32 mouse cellular contexts compared by ENCODE assay signal in genomic region chr12:71441272-71441671, GRCm38 (mm10).
"Had no signal": no experiment of that assay in that cellular context is flagged by ENCODE, and none has a peak within 500 bp of the region (broad histone marks: within the 10 kb centered on the region; RNA-seq: fewer than 3 reads in every experiment).

No protein-coding gene starts in this region.

- H3K4me1 ChIP-seq: hindbrain, embryonic 12.5 days had no signal

- H3K9me3 ChIP-seq: heart, embryonic 10.5 days; heart, embryonic 12.5 days; heart, embryonic 15.5 days; hindbrain, embryonic 10.5 days; hindbrain, embryonic 12.5 days; hindbrain, embryonic 13.5 days; hindbrain, embryonic 15.5 days; intestine, embryonic 15.5 days; kidney, embryonic 15.5 days had no signal

- H3K27me3 ChIP-seq: heart, embryonic 15.5 days; hindbrain, embryonic 12.5 days; hindbrain, embryonic 15.5 days; intestine, embryonic 15.5 days; kidney, embryonic 15.5 days had no signal

- H3K36me3 ChIP-seq: heart, embryonic 10.5 days; heart, embryonic 12.5 days; heart, embryonic 15.5 days; hindbrain, embryonic 10.5 days; hindbrain, embryonic 12.5 days; hindbrain, embryonic 13.5 days; hindbrain, embryonic 15.5 days; intestine, embryonic 15.5 days; kidney, embryonic 15.5 days had no signal

- H3K4me2 ChIP-seq: heart, embryonic 11.5 days; heart, embryonic 12.5 days; heart, embryonic 15.5 days; hindbrain, embryonic 12.5 days; hindbrain, embryonic 13.5 days; hindbrain, embryonic 14.5 days; hindbrain, embryonic 15.5 days; intestine, embryonic 15.5 days; kidney, embryonic 15.5 days had no signal

- DNase-seq: heart, postnatal 10 days; heart, postnatal 4 days; kidney, adult 11 months; kidney, adult 18-20 months; kidney, adult 2 months; kidney, adult 8-10 months; kidney, adult 9 months; kidney, postnatal 10 days; kidney, postnatal 14 days; kidney, postnatal 36 days; kidney, postnatal 4 days; layer of hippocampus, adult 9-11 months; layer of hippocampus, postnatal 36 days had no signal

- H3K4me3 ChIP-seq: heart, embryonic 10.5 days; heart, embryonic 12.5 days; heart, embryonic 15.5 days; hindbrain, embryonic 10.5 days; hindbrain, embryonic 12.5 days; hindbrain, embryonic 13.5 days; hindbrain, embryonic 15.5 days; intestine, embryonic 15.5 days; kidney, embryonic 15.5 days; layer of hippocampus, adult 2 months; left cerebral cortex, adult 2 months had no signal

- H3K9ac ChIP-seq: heart, embryonic 12.5 days; heart, embryonic 15.5 days; hindbrain, embryonic 12.5 days; hindbrain, embryonic 13.5 days; hindbrain, embryonic 14.5 days; hindbrain, embryonic 15.5 days; intestine, embryonic 15.5 days; kidney, embryonic 15.5 days had no signal

- H3K27ac ChIP-seq: heart, embryonic 10.5 days; heart, embryonic 15.5 days; hindbrain, embryonic 10.5 days; hindbrain, embryonic 12.5 days; hindbrain, embryonic 13.5 days; hindbrain, embryonic 14.5 days; hindbrain, embryonic 15.5 days; hindbrain, postnatal 0 days; intestine, embryonic 15.5 days; kidney, embryonic 15.5 days; kidney, postnatal 0 days; layer of hippocampus, adult 2 months; left cerebral cortex, adult 2 months had no signal

- ATAC-seq: hindbrain, embryonic 16.5 days; hindbrain, postnatal 0 days; inflammation-experienced regulatory T-cells, adult 6 months; intestine, embryonic 15.5 days; intestine, embryonic 16.5 days; intestine, postnatal 0 days had no signal
